13 mouse cellular contexts compared by ENCODE assay signal in genomic region chr4:153714995-153715645, GRCm38 (mm10).
A peak's percentile ranks its signal among the peaks of the same experiment; 100 is the strongest.
DNase-seq lines count a peak whose midpoint lies in the region; ATAC-seq and TF ChIP-seq lines count a peak whose summit lies in the region.
"Had no signal": no experiment of that assay in that cellular context is flagged by ENCODE, and none has a peak within 500 bp of the region (broad histone marks: within the 10 kb centered on the region; RNA-seq: fewer than 3 reads in every experiment).

No protein-coding gene starts in this region.

- no peak overlapping the region for H3K27ac ChIP-seq in heart, embryonic 14.5 days (replicated peaks in 1 of 2; ENCODE audit: control insufficient read depth in 1 of 2, insufficient read depth in 1 of 2, low read depth in 2 of 2, low read length in 2 of 2)
- no peak overlapping the region for H3K27ac ChIP-seq in heart, embryonic 10.5 days
- H3K27ac ChIP-seq in embryonic facial prominence, embryonic 15.5 days (replicated peaks), result no peak overlapping the region
- H3K27ac ChIP-seq in midbrain, embryonic 16.5 days (ENCODE audit: low read length), result no peak overlapping the region
- no peak overlapping the region for H3K27ac ChIP-seq in gastrocnemius, adult 2 months
- H3K27ac ChIP-seq: kidney, embryonic 15.5 days; layer of hippocampus, adult 2 months had no signal

- no peak for TF ChIP-seq CTCF in gastrocnemius, adult 2 months (IDR thresholded peaks at IDR 0.05)

- no peak overlapping the region for H3K4me3 ChIP-seq in heart, embryonic 14.5 days (ENCODE audit: control insufficient read depth in 1 of 2, insufficient read depth in 1 of 2, low read depth in 1 of 2, low read length in 2 of 2)
- no peak overlapping the region for H3K4me3 ChIP-seq in heart, embryonic 10.5 days
- no peak overlapping the region for H3K4me3 ChIP-seq in embryonic facial prominence, embryonic 15.5 days (replicated peaks)
- no peak overlapping the region for H3K4me3 ChIP-seq in midbrain, embryonic 16.5 days (ENCODE audit: low read depth, low read length)
- no peak overlapping the region for H3K4me3 ChIP-seq in gastrocnemius, adult 2 months
- H3K4me3 ChIP-seq: kidney, embryonic 15.5 days; layer of hippocampus, adult 2 months; myocyte had no signal

- no peaks in the 10 kb centered on the region for H3K36me3 ChIP-seq in heart, embryonic 14.5 days (ENCODE audit: control insufficient read depth, insufficient read depth, low read length)
- no peaks in the 10 kb centered on the region for H3K36me3 ChIP-seq in heart, embryonic 10.5 days
- no peaks in the 10 kb centered on the region for H3K36me3 ChIP-seq in embryonic facial prominence, embryonic 15.5 days
- H3K36me3 ChIP-seq in midbrain, embryonic 16.5 days (ENCODE audit: control insufficient read depth, insufficient read depth, low read length), result no peaks in the 10 kb centered on the region
- H3K36me3 ChIP-seq: kidney, embryonic 15.5 days had no signal

- peak; percentile 71; the same call in 1 of the 2 replicates for ATAC-seq in heart, embryonic 14.5 days (ENCODE audit: insufficient number of reproducible peaks, insufficient read depth, low FRiP score, low read depth)
- ATAC-seq in embryonic facial prominence, embryonic 15.5 days (ENCODE audit: insufficient number of reproducible peaks, low FRiP score, low TSS enrichment, low read depth), result peak; percentile 45; the same call in 1 of the 2 replicates
- peak; percentile 64; the same call in 1 of the 2 replicates for ATAC-seq in midbrain, embryonic 16.5 days

- H3K27me3 ChIP-seq in heart, embryonic 14.5 days (ENCODE audit: control insufficient read depth, insufficient read depth, low read length), result no peaks in the 10 kb centered on the region
- peaks cover 15% of the 10 kb centered on the region; the same call in 1 of the 2 replicates for H3K27me3 ChIP-seq in heart, embryonic 10.5 days (ENCODE audit: insufficient read depth, poor library complexity, severe bottlenecking)
- no peaks in the 10 kb centered on the region for H3K27me3 ChIP-seq in embryonic facial prominence, embryonic 15.5 days
- no peaks in the 10 kb centered on the region for H3K27me3 ChIP-seq in midbrain, embryonic 16.5 days (ENCODE audit: control insufficient read depth, insufficient read depth, low read depth, low read length)
- H3K27me3 ChIP-seq: kidney, embryonic 15.5 days had no signal

- H3K9ac ChIP-seq in heart, embryonic 14.5 days (ENCODE audit: low read length), result no peak overlapping the region
- no peak overlapping the region for H3K9ac ChIP-seq in embryonic facial prominence, embryonic 15.5 days
- H3K9ac ChIP-seq in midbrain, embryonic 16.5 days (ENCODE audit: low read depth, low read length), result no peak overlapping the region
- H3K9ac ChIP-seq: kidney, embryonic 15.5 days had no signal

- no peak overlapping the region for H3K4me2 ChIP-seq in heart, embryonic 14.5 days (ENCODE audit: low read length)
- H3K4me2 ChIP-seq in embryonic facial prominence, embryonic 15.5 days (replicated peaks), result no peak overlapping the region
- no peak overlapping the region for H3K4me2 ChIP-seq in midbrain, embryonic 16.5 days (ENCODE audit: low read length)
- H3K4me2 ChIP-seq: kidney, embryonic 15.5 days; liver, embryonic 11.5 days had no signal

- intact Hi-C loops in gastrocnemius, adult 2 months (cut with DNase I), result no loop called here

- no peak for DNase-seq in heart, embryonic 10.5 days (ENCODE audit: low spot score)
- peak; percentile 38 for DNase-seq in lung, postnatal 10 days
- no peak for DNase-seq in lung, postnatal 14 days
- DNase-seq in gastrocnemius, adult 2 months, result no peak
- DNase-seq: cerebellum, adult 11 months; thymus, adult 2 months had no signal

- 25% methylated on average over 6 of the region's 6 CpGs for WGBS in heart, embryonic 14.5 days
- 51% methylated on average over 6 of the region's 6 CpGs for WGBS in heart, embryonic 10.5 days
- 35% methylated on average over 6 of the region's 6 CpGs for WGBS in embryonic facial prominence, embryonic 15.5 days
- 45% methylated on average over 6 of the region's 6 CpGs for WGBS in midbrain, embryonic 16.5 days

- no peaks in the 10 kb centered on the region for H3K9me3 ChIP-seq in heart, embryonic 14.5 days (ENCODE audit: control insufficient read depth, low read length)
- no peaks in the 10 kb centered on the region for H3K9me3 ChIP-seq in heart, embryonic 10.5 days
- no peaks in the 10 kb centered on the region for H3K9me3 ChIP-seq in embryonic facial prominence, embryonic 15.5 days (replicated peaks)
- H3K9me3 ChIP-seq in midbrain, embryonic 16.5 days (replicated peaks; ENCODE audit: control insufficient read depth, low read length, poor library complexity, severe bottlenecking), result no peaks in the 10 kb centered on the region
- H3K9me3 ChIP-seq: kidney, embryonic 15.5 days had no signal

- peaks cover 10 to 12% of the 10 kb centered on the region in 2 experiments; a peak in 3 of 4 replicates for H3K4me1 ChIP-seq in heart, embryonic 14.5 days (ENCODE audit: control insufficient read depth in 2 of 2, insufficient read depth in 2 of 2, low read length in 2 of 2)
- peaks cover 6% of the 10 kb centered on the region; the same call in 1 of the 2 replicates for H3K4me1 ChIP-seq in heart, embryonic 10.5 days
- peaks cover 8% of the 10 kb centered on the region; the same call in 1 of the 2 replicates for H3K4me1 ChIP-seq in embryonic facial prominence, embryonic 15.5 days
- H3K4me1 ChIP-seq in midbrain, embryonic 16.5 days (ENCODE audit: control insufficient read depth, insufficient read depth, low read length), result peaks cover 8% of the 10 kb centered on the region
- H3K4me1 ChIP-seq: kidney, embryonic 15.5 days had no signal
